Mouse (Mus musculus) liver, adult 2 months (tissue): ENCODE results near the gene Fam222a.

Experiments
- CTCF ChIP-seq: fragments of 200-500 bp; IDR thresholded peaks from 2 replicates; pipeline ENCODE4 v1.5.1; 2011; ENCODE audit warnings: low read depth, low read length, control low read depth
- POLR2A ChIP-seq: fragments of 200-500 bp; IDR thresholded peaks from 2 replicates; pipeline ENCODE4 v1.6.1; 2011; ENCODE audit warnings: low read length, control low read depth; ENCODE audit not compliant: insufficient read depth; ENCODE audit errors: extremely low read depth

GRCm38 (mm10) chr5:114658255-114658654, 90.4 kb downstream of the Fam222a start, which contains the start of gene Trpv4:
- TF ChIP-seq POLR2A, result no peak
- TF ChIP-seq CTCF, result no peak
